Mouse (Mus musculus) MEL (cell line): Measurements from ENCODE around the gene Tpcn2.

Experiments
- CTCF ChIP-seq, 3 experiments: IDR thresholded peaks in 2 of 3; conservative IDR thresholded peaks in 1 of 3; 2 replicates each; pipeline ENCODE4 v1.5.1; 2011 to 2012; ENCODE audit warnings: low read length in 3 of 3, low read depth in 2 of 3, mild to moderate bottlenecking in 2 of 3, improper control_type of control experiment in 1 of 3, inconsistent platforms in 1 of 3, mixed read lengths in 1 of 3, moderate library complexity in 1 of 3; ENCODE audit not compliant: control insufficient read depth in 1 of 3, insufficient read depth in 1 of 3, poor library complexity in 1 of 3, severe bottlenecking in 1 of 3
- EP300 ChIP-seq, 2 experiments: IDR thresholded peaks; 2 replicates each; pipeline ENCODE4 v1.6.1; 2011; ENCODE audit warnings: improper control_type of control experiment in 2 of 2, low read length in 2 of 2, low read depth in 1 of 2, mild to moderate bottlenecking in 1 of 2
- RCOR1 ChIP-seq: IDR thresholded peaks from 2 replicates; pipeline ENCODE4 v1.6.1; 2012; ENCODE audit warnings: low read depth, mild to moderate bottlenecking, inconsistent platforms, low read length, improper control_type of control experiment
- TAL1 ChIP-seq: IDR thresholded peaks from 2 replicates; pipeline ENCODE4 v1.6.1; 2012; ENCODE audit warnings: mild to moderate bottlenecking, inconsistent platforms, low read length, moderate library complexity, mixed read lengths

- TF ChIP-seq CTCF (IDR thresholded peaks at IDR 0.05 in 2 of 3, conservative IDR thresholded peaks at IDR 0.05 in 1 of 3; ENCODE audit: control insufficient read depth in 1 of 3, insufficient read depth in 1 of 3, low read depth in 2 of 3, low read length in 3 of 3, poor library complexity in 1 of 3, severe bottlenecking in 1 of 3) (no peak), RCOR1 (no peak), EP300 (IDR thresholded peaks at IDR 0.05; ENCODE audit: low read depth in 1 of 2, low read length in 2 of 2) (no peak), TAL1 (no peak)
These were observed 42.9 kb downstream of the Tpcn2 start for GRCm38 (mm10) chr7:145240929-145241328.
